8 mouse cellular contexts compared by ENCODE assay signal in the genomic region with DNA sequence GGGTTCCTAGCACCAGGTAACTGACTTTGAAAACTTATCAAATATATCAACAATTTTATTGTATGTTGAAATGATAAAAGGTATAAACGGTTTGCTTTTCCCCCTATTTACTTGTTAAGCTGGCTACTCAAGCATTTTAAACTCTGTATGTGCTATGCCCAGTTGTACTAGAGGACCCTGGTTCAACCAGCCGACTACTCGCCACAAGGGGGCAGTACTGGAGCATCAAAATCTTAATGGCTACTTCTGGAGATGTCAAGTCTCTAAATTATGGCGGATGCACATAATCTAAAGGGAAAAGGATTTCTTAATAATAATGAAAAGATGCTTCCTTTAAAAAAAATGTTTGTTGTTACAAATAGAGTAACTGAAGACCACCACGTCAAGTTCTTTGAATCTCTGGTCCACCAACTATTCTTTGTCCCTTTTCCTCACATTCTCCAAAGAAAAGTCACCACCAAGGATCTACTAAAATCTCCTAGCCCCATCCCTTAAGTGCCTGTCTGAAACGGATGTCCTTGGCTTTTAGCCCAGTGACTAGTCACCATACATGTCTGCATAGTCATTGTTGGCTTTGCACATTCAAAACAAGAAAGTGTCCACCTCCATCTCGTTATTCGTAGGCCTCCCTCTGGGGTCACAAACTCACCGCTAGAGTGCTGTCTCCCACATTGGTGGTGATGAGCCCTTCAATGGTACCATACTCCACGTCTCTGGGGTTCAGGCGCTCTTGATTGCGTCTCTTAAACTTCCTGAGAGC. TPM values are rescaled to one million over a fixed set of nuclear protein-coding genes. Genes with fewer than 3 reads are reported as not detected.
DNase-seq lines count a peak whose midpoint lies in the region; ATAC-seq and TF ChIP-seq lines count a peak whose summit lies in the region.

No protein-coding gene starts in this region.

- peak; percentile 82 for ATAC-seq in common myeloid progenitor, adult 5-6 weeks (replicated peaks; ENCODE audit: low read depth, poor library complexity, severe bottlenecking)
- no peak for ATAC-seq in intestine, postnatal 0 days
- 0 out of 2 replicates have a peak, but pooled peaks have one; percentile 46 for ATAC-seq in monocyte, adult 5-6 weeks (replicated peaks; ENCODE audit: insufficient number of reproducible peaks, low FRiP score, low TSS enrichment, poor library complexity, severe bottlenecking)

- peak; percentile 81 for TF ChIP-seq CTCF in intestine, postnatal 0 days (IDR thresholded peaks at IDR 0.05; ENCODE audit: low read depth)

- DNase-seq in 3134 (ENCODE audit: extremely low read depth, insufficient read length, low spot score) = peak; percentile 26
- DNase-seq in adrenal gland, adult (ENCODE audit: inconsistent age in 2 of 2, low spot score in 1 of 2) = peak; percentile 82 to 96
- peak; percentile 86 for DNase-seq in gastrocnemius, postnatal 10 days
- DNase-seq in left cerebral cortex, postnatal 25 days (ENCODE audit: low spot score in 2 of 2) = peak; percentile 81 to 92
- DNase-seq in testis, postnatal 10 days (ENCODE audit: low spot score) = peak; percentile 90

- no peaks in the 10 kb centered on the region for H3K4me1 ChIP-seq in intestine, postnatal 0 days (replicated peaks; ENCODE audit: control insufficient read depth, insufficient read depth, low read length)

- no peaks in the 10 kb centered on the region for H3K27me3 ChIP-seq in intestine, postnatal 0 days (replicated peaks; ENCODE audit: control insufficient read depth, insufficient read depth, low read length)

- H3K4me3 ChIP-seq in intestine, postnatal 0 days (ENCODE audit: low read depth, low read length) = no peak overlapping the region

- intact Hi-C loops in left cerebral cortex, postnatal 25 days (cut with DNase I) = loop anchor here (1.0 kb wide), 1 partner anchor 188 kb away; no protein-coding TSS in a partner anchor

- WGBS in intestine, postnatal 0 days = 64% methylated on average over 12 of the region's 12 CpGs

- H3K4me2 ChIP-seq in intestine, postnatal 0 days (replicated peaks; ENCODE audit: low read depth) = no peak overlapping the region

- no peak overlapping the region for H3K27ac ChIP-seq in intestine, postnatal 0 days (ENCODE audit: low read depth, low read length)

- no peaks in the 10 kb centered on the region for H3K9me3 ChIP-seq in intestine, postnatal 0 days (ENCODE audit: control insufficient read depth)

- no peak overlapping the region for H3K9ac ChIP-seq in intestine, postnatal 0 days (ENCODE audit: low read depth, low read length)

- peaks cover 12% of the 10 kb centered on the region; the same call in 1 of the 2 replicates for H3K36me3 ChIP-seq in intestine, postnatal 0 days (ENCODE audit: control insufficient read depth, insufficient read depth)

RNA-seq across cellular contexts. Expression of gene Gm17409, which starts 7.2 kb away (rescaled TPM):
- not detected in 2 replicates for total RNA-seq in common myeloid progenitor, adult 5-6 weeks (2017)
- total RNA-seq in gastrocnemius, postnatal 10 days (2021) = not detected
- not detected in 2 replicates for polyA plus RNA-seq in intestine, postnatal 0 days (2015; fragmentation: Nextera tagmentation; extraction: Ambion mirVana)
- total RNA-seq in left cerebral cortex, postnatal 25 days (2021) = not detected
- not detected in 3 replicates for total RNA-seq in monocyte, adult 5-6 weeks (2017)

Comparison
In these comparisons a context has a peak if more than half of its experiments do, and no peak if none do; other contexts are left out.
1. DNase-seq: peak in every context shown above with its lines; median percentile 90 in testis, postnatal 10 days; 89 in adrenal gland, adult; 86 in left cerebral cortex, postnatal 25 days; 86 in gastrocnemius, postnatal 10 days; 26 in 3134.